In the genomic region with DNA sequence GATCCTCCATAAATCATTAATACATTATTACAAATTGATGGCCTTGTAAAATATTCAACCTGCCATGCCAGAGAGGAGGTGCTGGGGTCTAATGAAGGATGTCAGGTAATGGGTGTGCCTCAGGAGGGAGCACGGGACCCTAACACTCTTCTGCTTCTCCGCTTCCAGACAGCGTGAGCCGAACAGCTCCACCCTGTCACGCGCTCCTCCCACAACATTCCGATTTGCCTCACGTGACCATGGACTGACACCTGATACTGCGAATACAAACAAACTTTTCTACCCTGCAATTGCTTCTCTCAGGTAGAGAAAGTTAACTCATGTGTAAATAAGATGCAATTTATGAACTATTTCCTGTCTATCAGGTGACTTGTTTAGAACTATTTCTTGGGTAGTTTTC, we compare ENCODE assay signal across 33 mouse cellular contexts. TPM values are rescaled to one million over a fixed set of nuclear protein-coding genes. Genes with fewer than 3 reads are reported as not detected.
A peak's percentile ranks its signal among the peaks of the same experiment; 100 is the strongest.
DNase-seq lines count a peak whose midpoint lies in the region; ATAC-seq and TF ChIP-seq lines count a peak whose summit lies in the region.
"Had no signal": no experiment of that assay in that cellular context is flagged by ENCODE, and none has a peak within 500 bp of the region (broad histone marks: within the 10 kb centered on the region; RNA-seq: fewer than 3 reads in every experiment).

No protein-coding gene starts in this region.

- ATAC-seq in kidney, embryonic 14.5 days (ENCODE audit: low FRiP score, low TSS enrichment) = peak; percentile 69; the same call in 1 of the 2 replicates
- no peak for ATAC-seq in midbrain, embryonic 16.5 days
- no peak for ATAC-seq in midbrain, embryonic 14.5 days (ENCODE audit: low FRiP score, low TSS enrichment)
- ATAC-seq: activated CD4-positive, CD25-positive, alpha-beta regulatory T cell, adult 4 months; forebrain, embryonic 13.5 days; hindbrain, postnatal 0 days; intestine, embryonic 15.5 days; Patski had no signal

- no peak overlapping the region for H3ac ChIP-seq in C2C12 (ENCODE audit: control insufficient read depth, insufficient read length, low read depth)

- H3K27ac ChIP-seq in kidney, embryonic 14.5 days (ENCODE audit: low read depth, low read length) = no peak overlapping the region
- H3K27ac ChIP-seq in embryonic facial prominence, embryonic 10.5 days (replicated peaks) = no peak overlapping the region
- no peak overlapping the region for H3K27ac ChIP-seq in midbrain, embryonic 16.5 days (ENCODE audit: low read length)
- H3K27ac ChIP-seq in midbrain, embryonic 14.5 days (replicated peaks; ENCODE audit: low read depth, low read length) = no peak overlapping the region
- H3K27ac ChIP-seq: forebrain, embryonic 13.5 days; hindbrain, embryonic 12.5 days; hindbrain, postnatal 0 days; intestine, embryonic 15.5 days; left cerebral cortex, adult 2 months; limb, embryonic 12.5 days; liver, embryonic 15.5 days; midbrain, embryonic 12.5 days; neural tube, embryonic 15.5 days had no signal

- H3K27me3 ChIP-seq in kidney, embryonic 14.5 days (ENCODE audit: control insufficient read depth, insufficient read depth, low read length) = no peaks in the 10 kb centered on the region
- no peaks in the 10 kb centered on the region for H3K27me3 ChIP-seq in C2C12 (ENCODE audit: control insufficient read depth, insufficient read depth, insufficient read length)
- no peaks in the 10 kb centered on the region for H3K27me3 ChIP-seq in embryonic facial prominence, embryonic 10.5 days (replicated peaks; ENCODE audit: low read depth, poor library complexity, severe bottlenecking)
- H3K27me3 ChIP-seq in midbrain, embryonic 16.5 days (ENCODE audit: control insufficient read depth, insufficient read depth, low read depth, low read length) = no peaks in the 10 kb centered on the region
- H3K27me3 ChIP-seq in midbrain, embryonic 14.5 days (ENCODE audit: control insufficient read depth, insufficient read depth, low read length) = no peaks in the 10 kb centered on the region
- H3K27me3 ChIP-seq: forebrain, embryonic 13.5 days; hindbrain, embryonic 12.5 days; intestine, embryonic 15.5 days; limb, embryonic 12.5 days; liver, embryonic 15.5 days; megakaryocyte, embryonic 14.5 days; midbrain, embryonic 12.5 days; neural tube, embryonic 15.5 days; Patski had no signal

- H3K4me1 ChIP-seq in kidney, embryonic 14.5 days (ENCODE audit: control insufficient read depth, insufficient read depth, low read length) = no peaks in the 10 kb centered on the region
- H3K4me1 ChIP-seq in embryonic facial prominence, embryonic 10.5 days = no peaks in the 10 kb centered on the region
- H3K4me1 ChIP-seq in midbrain, embryonic 16.5 days (ENCODE audit: control insufficient read depth, insufficient read depth, low read length) = no peaks in the 10 kb centered on the region
- H3K4me1 ChIP-seq in midbrain, embryonic 14.5 days (ENCODE audit: control insufficient read depth, insufficient read depth, low read length) = no peaks in the 10 kb centered on the region
- H3K4me1 ChIP-seq: forebrain, embryonic 13.5 days; hindbrain, embryonic 12.5 days; intestine, embryonic 15.5 days; limb, embryonic 12.5 days; liver, embryonic 15.5 days; megakaryocyte, embryonic 14.5 days; midbrain, embryonic 12.5 days; neural tube, embryonic 15.5 days had no signal

- no peaks in the 10 kb centered on the region for H3K79me3 ChIP-seq in C2C12 (ENCODE audit: low read depth)

- WGBS in kidney, embryonic 14.5 days = 59% methylated on average over 9 of the region's 9 CpGs
- WGBS in embryonic facial prominence, embryonic 10.5 days = 67% methylated on average over 9 of the region's 9 CpGs
- 89% methylated on average over 9 of the region's 9 CpGs for WGBS in midbrain, embryonic 16.5 days
- 87% methylated on average over 9 of the region's 9 CpGs for WGBS in midbrain, embryonic 14.5 days

- no peak overlapping the region for H3K4me2 ChIP-seq in kidney, embryonic 14.5 days (replicated peaks; ENCODE audit: low read depth, low read length)
- H3K4me2 ChIP-seq in midbrain, embryonic 16.5 days (ENCODE audit: low read length) = no peak overlapping the region
- no peak overlapping the region for H3K4me2 ChIP-seq in midbrain, embryonic 14.5 days (ENCODE audit: low read length)
- H3K4me2 ChIP-seq: forebrain, embryonic 13.5 days; hindbrain, embryonic 12.5 days; intestine, embryonic 15.5 days; limb, embryonic 12.5 days; liver, embryonic 15.5 days; lung, embryonic 14.5 days; midbrain, embryonic 12.5 days; neural tube, embryonic 15.5 days had no signal

- no peak overlapping the region for H3K4me3 ChIP-seq in kidney, embryonic 14.5 days (ENCODE audit: low read length)
- H3K4me3 ChIP-seq in C2C12 (ENCODE audit: insufficient read depth, poor library complexity, severe bottlenecking) = no peak overlapping the region
- no peak overlapping the region for H3K4me3 ChIP-seq in embryonic facial prominence, embryonic 10.5 days
- no peak overlapping the region for H3K4me3 ChIP-seq in midbrain, embryonic 16.5 days (ENCODE audit: low read depth, low read length)
- H3K4me3 ChIP-seq in midbrain, embryonic 14.5 days (replicated peaks; ENCODE audit: low read depth, low read length) = no peak overlapping the region
- H3K4me3 ChIP-seq: forebrain, embryonic 13.5 days; hindbrain, embryonic 12.5 days; intestine, embryonic 15.5 days; left cerebral cortex, adult 2 months; limb, embryonic 12.5 days; liver, embryonic 15.5 days; megakaryocyte, embryonic 14.5 days; midbrain, embryonic 12.5 days; neural tube, embryonic 15.5 days had no signal

- TF ChIP-seq CTCF in C2C12 (IDR thresholded peaks at IDR 0.05; ENCODE audit: control insufficient read depth, insufficient read depth, insufficient read length) = no peak

- H3K9ac ChIP-seq in kidney, embryonic 14.5 days (ENCODE audit: low read depth, low read length) = no peak overlapping the region
- H3K9ac ChIP-seq in midbrain, embryonic 16.5 days (ENCODE audit: low read depth, low read length) = no peak overlapping the region
- H3K9ac ChIP-seq in midbrain, embryonic 14.5 days (replicated peaks; ENCODE audit: low read length) = no peak overlapping the region
- H3K9ac ChIP-seq: forebrain, embryonic 13.5 days; hindbrain, embryonic 12.5 days; intestine, embryonic 15.5 days; limb, embryonic 12.5 days; liver, embryonic 15.5 days; lung, embryonic 14.5 days; midbrain, embryonic 12.5 days; neural tube, embryonic 15.5 days had no signal

- H3K9me3 ChIP-seq in kidney, embryonic 14.5 days (ENCODE audit: control insufficient read depth, low read length) = no peaks in the 10 kb centered on the region
- H3K9me3 ChIP-seq in embryonic facial prominence, embryonic 10.5 days = no peaks in the 10 kb centered on the region
- H3K9me3 ChIP-seq in midbrain, embryonic 16.5 days (replicated peaks; ENCODE audit: control insufficient read depth, low read length, poor library complexity, severe bottlenecking) = no peaks in the 10 kb centered on the region
- H3K9me3 ChIP-seq in midbrain, embryonic 14.5 days (ENCODE audit: control insufficient read depth, low read length) = no peaks in the 10 kb centered on the region
- H3K9me3 ChIP-seq: forebrain, embryonic 13.5 days; hindbrain, embryonic 12.5 days; intestine, embryonic 15.5 days; limb, embryonic 12.5 days; liver, embryonic 15.5 days; megakaryocyte, embryonic 14.5 days; midbrain, embryonic 12.5 days; neural tube, embryonic 15.5 days had no signal

- no peak for DNase-seq in kidney, postnatal 36 days
- DNase-seq in ES-CJ7 (ENCODE audit: low read depth, low spot score) = peak; percentile 74
- DNase-seq in embryonic facial prominence, embryonic 10.5 days (ENCODE audit: low spot score) = peak; percentile 25
- DNase-seq in midbrain, embryonic 14.5 days = no peak
- no peak for DNase-seq in thymus, adult 18-20 months
- DNase-seq: adrenal gland, adult 2 months; adrenal gland, postnatal 36 days; cerebellum, adult 18-20 months; cerebellum, postnatal 14 days; gastrocnemius, postnatal 14 days; heart, postnatal 14 days; kidney, postnatal 10 days; layer of hippocampus, adult 9-11 months; lung, embryonic 14.5 days; right cerebral cortex, adult 18-20 months; right cerebral cortex, postnatal 4 days; thymus, postnatal 4 days had no signal

- H3K79me2 ChIP-seq in C2C12 (ENCODE audit: control insufficient read depth, insufficient read depth) = no peaks in the 10 kb centered on the region

- H3K36me3 ChIP-seq in kidney, embryonic 14.5 days (ENCODE audit: control insufficient read depth, insufficient read depth, low read length) = peaks cover 7% of the 10 kb centered on the region; the same call in 1 of the 2 replicates
- peaks cover 10% of the 10 kb centered on the region for H3K36me3 ChIP-seq in C2C12 (ENCODE audit: control insufficient read depth, insufficient read depth)
- peaks cover 36% of the 10 kb centered on the region for H3K36me3 ChIP-seq in embryonic facial prominence, embryonic 10.5 days (replicated peaks)
- no peaks in the 10 kb centered on the region for H3K36me3 ChIP-seq in midbrain, embryonic 16.5 days (ENCODE audit: control insufficient read depth, insufficient read depth, low read length)
- 0 out of 2 replicates have a peak, but pooled peaks cover 5% of the 10 kb centered on the region for H3K36me3 ChIP-seq in midbrain, embryonic 14.5 days (ENCODE audit: control insufficient read depth, insufficient read depth, low read length)
- H3K36me3 ChIP-seq: intestine, embryonic 15.5 days had no signal

TF ChIP-seq in C2C12, 6 proteins besides CTCF, POLR2A, EP300 and RAD21:
- TF ChIP-seq MYOG (IDR thresholded peaks at IDR 0.05; ENCODE audit: control insufficient read depth, extremely low read depth, insufficient read length) = no peak
- TF ChIP-seq USF1 (IDR thresholded peaks at IDR 0.05; ENCODE audit: low read depth) = peak; percentile 54
- no peak for TF ChIP-seq CEBPB (IDR thresholded peaks at IDR 0.05; ENCODE audit: low read depth)
- TF ChIP-seq MAX (IDR thresholded peaks at IDR 0.05) = no peak
- TF ChIP-seq FOSL1 (IDR thresholded peaks at IDR 0.05; ENCODE audit: insufficient read depth, low read length, poor library complexity, severe bottlenecking) = no peak

RNA-seq across cellular contexts. Expression of a gene that starts 59.2 kb away (rescaled TPM):
- polyA plus RNA-seq in kidney, embryonic 14.5 days (2014; fragmentation: Nextera tagmentation; extraction: Ambion mirVana) = 5.1 and 7.0 TPM in 2 replicates
- polyA plus RNA-seq in C2C12 (2012; fragmentation: generic; extraction: Trizol) = not detected
- polyA plus RNA-seq in embryonic facial prominence, embryonic 10.5 days (2016; fragmentation: Nextera tagmentation; extraction: Ambion mirVana) = 1.2 and 1.7 TPM in 2 replicates
- 3.4 and 3.8 TPM in 2 replicates for polyA plus RNA-seq in midbrain, embryonic 16.5 days (2015; fragmentation: Nextera tagmentation; extraction: Ambion mirVana)
- 4.4 and 5.3 TPM in 2 replicates for polyA plus RNA-seq in midbrain, embryonic 14.5 days (2014; fragmentation: Nextera tagmentation; extraction: Ambion mirVana)
- polyA plus RNA-seq: liver, adult 2 months; Patski had no signal

Comparison
In these comparisons a context has a peak if more than half of its experiments do, and no peak if none do; other contexts are left out.
1. DNase-seq: peak in ES-CJ7 (single experiment) and embryonic facial prominence, embryonic 10.5 days (single experiment); none in kidney, postnatal 36 days (0 of 2), midbrain, embryonic 14.5 days (single experiment) and thymus, adult 18-20 months (0 of 2).